Mouse (Mus musculus) megakaryocyte progenitor cell, adult 5-6 weeks (primary cell): ENCODE measurements around the gene Slc45a2. TPM values are rescaled to one million over a fixed set of nuclear protein-coding genes. Genes with fewer than 3 reads are reported as not detected.
"Not testable (repeated sequence)": the region's sequence is repeated elsewhere in the genome, so short reads cannot be mapped to it uniquely, and the experiment has no call there.

Experiments
- ATAC-seq: replicated peaks from 2 replicates; pipeline ENCODE4 v1.8.0; 2016; ENCODE audit warnings: mild to moderate bottlenecking, moderate TSS enrichment, inconsistent platforms; ENCODE audit not compliant: poor library complexity
- total RNA-seq, 2 experiments: library from RNA; stranded (forward) in 1 of 2; stranded (reverse) in 1 of 2; fragments of 157-497, 149-512 nt in 1 of 2; fragments of 200-1000 nt in 1 of 2; gene quantifications; 2 replicates each; pipeline versions ENCODE4 v1.2.3 to v1.2.4; 2015 to 2017

Gene Slc45a2
- total RNA-seq (2015) (not detected in 2 replicates), total RNA-seq (2017) (not detected in 2 replicates)

DNA sequence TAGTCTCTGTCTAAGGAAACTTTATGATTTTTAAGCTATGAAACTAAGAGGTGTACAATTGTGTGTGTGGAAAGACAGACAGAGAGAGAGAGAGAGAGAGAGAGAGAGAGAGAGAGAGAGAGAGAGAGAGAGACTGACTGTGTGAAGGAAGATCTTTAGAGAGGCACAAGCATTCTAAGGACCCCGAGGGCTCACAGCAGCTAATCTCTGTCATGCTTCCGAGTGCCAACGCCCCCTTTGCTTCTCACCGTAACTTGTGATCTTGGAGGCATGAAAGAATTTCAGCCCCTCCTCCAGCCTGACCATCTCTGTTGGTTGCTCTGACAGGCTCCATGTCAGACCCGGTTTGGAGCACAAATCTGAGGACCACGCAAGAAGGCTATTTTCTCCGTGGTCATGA lies at the start of gene Slc45a2:
Slc45a2 (plus strand) TSS at position 301 of the 400 bp plus-strand sequence.
- no peak for ATAC-seq

DNA sequence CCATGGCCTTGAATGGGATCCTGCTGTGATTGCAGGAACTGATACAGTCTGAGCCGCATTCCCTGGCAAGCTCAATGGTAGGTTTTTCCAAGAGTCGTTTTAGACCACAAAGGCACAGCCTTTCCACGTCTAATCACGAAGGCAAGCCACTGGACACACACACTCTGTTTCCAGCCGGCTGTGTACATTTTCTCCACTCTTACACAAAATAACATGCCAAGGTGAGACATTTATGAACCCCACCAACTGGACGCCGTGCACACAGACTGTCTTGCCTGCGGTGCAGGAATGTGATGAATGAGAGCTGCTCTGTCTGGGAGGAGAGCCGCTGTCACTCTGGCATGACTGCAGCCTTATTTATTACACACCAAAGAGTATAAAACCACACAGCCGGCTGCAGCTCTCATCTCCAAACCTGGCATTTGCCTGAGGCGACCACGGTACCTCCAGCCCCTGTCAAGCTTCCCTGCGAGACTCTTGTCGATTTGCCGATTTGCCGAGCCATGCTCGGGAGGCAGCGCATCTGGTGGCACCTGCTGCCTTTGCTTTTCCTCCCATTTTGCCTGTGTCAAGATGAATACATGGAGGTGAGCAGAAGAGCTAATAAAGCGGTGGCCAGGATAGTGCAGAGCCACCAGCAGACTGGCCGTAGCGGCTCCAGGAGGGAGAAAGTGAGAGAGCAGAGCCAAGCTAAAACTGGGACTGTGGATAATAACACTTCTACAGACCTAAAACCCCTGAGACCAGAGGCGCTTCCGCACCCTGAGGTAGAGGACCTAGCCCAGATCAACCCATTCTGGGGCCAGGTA lies 48.4 kb upstream of the Slc45a2 start, which contains the start of gene C1qtnf3:
C1qtnf3 (plus strand) TSS at position 382 of the 809 bp plus-strand sequence.
- no peak for ATAC-seq

- ATAC-seq, result no peak
Measured at GRCm38 (mm10) chr15:10952760-10953305, 47.7 kb upstream of the Slc45a2 start.

DNA sequence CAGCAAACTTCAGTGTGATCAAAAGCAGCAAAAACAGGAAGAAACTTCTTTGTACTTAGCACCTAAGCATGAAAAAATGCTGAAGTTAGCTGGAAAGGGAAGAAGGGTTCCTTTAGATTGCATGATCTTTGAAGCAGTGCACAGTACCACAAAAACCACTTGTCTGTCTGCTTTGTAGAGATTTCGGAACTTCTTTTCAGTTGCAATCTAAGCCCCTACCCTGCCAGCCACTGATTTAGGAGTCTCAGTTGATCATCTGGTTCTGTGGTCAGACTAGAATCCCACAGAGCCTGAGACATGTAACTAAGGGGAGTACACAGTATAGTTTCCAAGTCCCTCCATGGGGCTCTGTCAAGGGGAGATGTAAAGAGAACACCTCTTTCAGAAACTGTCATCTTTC lies 47.1 kb upstream of the Slc45a2 start:
- peak; percentile 80 for ATAC-seq

DNA sequence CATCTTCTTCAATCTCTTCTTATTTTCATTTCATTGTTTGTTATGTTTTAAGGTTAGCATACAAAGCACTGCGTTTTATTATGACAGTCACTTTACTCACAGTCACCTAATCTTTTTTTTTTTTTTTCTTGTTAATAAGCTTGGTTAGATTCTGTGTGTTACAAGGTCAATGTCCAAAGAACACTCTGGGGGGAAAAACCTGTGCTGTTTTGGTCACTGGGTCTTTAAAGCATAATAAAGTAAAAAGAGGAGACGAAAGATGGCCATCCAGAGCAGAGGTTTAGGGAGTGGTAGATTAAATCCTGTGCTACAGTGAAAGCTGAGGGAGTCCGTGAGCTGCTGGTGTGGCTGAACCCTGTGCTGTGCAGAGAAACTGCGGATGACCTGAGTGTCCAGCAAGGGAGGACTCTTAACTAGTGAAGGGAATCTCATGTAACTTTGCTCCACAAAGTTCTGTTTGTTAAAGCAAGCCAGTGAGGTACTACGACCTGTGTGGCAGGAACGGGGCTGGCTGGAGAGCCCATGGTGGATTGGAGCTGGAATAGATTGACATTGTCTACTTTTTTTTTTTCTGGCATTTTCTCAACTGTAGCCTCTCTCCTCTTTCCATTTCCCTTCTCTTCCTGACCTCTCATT lies 46.0 kb upstream of the Slc45a2 start:
- no peak for ATAC-seq

GRCm38 (mm10) chr15:10955156-10955555 lies 45.4 kb upstream of the Slc45a2 start:
- no peak for ATAC-seq

DNA sequence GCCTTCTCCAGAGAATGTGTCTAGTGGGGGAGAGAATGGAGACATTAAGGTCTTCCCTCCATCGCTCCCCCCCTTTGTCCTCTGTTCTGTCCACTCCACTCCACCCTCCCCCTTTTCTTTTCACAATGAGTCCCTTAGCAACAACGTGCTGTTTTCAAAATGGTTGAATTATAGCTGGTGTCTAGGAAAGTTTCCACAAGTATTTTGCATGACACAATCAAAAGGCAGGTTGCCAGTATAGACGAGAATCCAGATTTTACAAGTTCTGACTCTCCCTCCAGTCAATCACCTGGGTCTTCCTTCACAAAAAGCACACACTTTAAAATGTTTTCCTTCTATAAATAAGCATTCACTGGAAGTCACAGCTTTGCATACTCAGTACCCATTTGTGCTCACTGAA lies 43.8 kb upstream of the Slc45a2 start:
- ATAC-seq, result no peak

DNA sequence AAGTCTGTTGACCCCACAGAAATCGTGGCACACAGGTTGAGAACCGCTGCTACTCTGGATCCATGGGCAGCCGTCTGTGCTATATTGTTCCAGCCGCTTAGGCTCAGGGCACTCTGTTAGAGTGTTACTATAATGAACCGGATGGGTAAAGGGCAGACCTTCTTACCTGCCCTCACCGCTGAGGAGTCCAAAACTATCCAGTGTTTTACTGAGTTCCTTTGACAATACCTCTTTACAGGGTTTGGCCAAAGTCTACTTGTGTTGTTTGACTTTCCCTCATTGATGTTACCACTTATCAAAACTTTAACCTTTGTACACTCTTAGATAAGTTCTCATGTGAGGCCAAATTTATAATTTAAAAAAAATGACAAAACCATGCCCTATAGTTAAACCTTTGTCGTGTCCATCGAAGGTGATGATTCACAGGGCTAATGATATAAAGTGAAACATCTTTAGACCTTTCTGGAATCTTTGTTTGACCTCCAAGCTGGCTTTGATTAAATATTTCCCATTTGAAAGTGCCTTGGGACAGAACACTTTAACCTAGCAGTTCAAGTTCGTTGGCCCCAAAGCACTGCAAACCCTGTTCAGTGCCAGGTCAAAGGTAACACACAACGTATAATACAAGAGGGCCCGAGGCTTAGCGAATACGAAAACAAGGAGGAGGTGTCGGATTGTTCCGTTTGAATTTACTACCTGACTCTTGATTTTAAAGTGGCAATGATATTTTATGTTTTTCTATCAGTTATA lies 41.1 kb upstream of the Slc45a2 start:
- no peak for ATAC-seq

DNA sequence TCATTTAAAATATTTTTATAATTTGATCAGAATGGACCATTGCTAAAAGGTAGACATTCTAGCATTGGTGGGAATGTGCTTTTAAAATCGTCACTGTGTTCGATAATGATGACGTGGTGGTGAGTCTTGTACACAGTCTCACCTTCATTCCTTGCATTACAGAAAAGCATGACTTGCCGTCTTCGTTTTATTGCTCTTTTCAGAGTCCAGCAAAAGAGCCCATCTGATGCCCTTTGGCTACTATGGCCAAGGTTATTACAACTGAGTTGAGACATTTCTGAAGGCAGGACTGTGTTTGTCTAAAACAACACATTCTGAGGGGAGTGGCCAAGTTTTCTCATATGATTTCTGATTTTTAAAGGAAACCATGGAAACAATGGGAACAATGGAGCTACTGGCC lies 40.3 kb upstream of the Slc45a2 start:
- ATAC-seq, result no peak

GRCm38 (mm10) chr15:10962601-10963000 lies 37.9 kb upstream of the Slc45a2 start:
- ATAC-seq, result no peak

- no peak for ATAC-seq
Measured at GRCm38 (mm10) chr15:10969439-10969838, 31.1 kb upstream of the Slc45a2 start.

DNA sequence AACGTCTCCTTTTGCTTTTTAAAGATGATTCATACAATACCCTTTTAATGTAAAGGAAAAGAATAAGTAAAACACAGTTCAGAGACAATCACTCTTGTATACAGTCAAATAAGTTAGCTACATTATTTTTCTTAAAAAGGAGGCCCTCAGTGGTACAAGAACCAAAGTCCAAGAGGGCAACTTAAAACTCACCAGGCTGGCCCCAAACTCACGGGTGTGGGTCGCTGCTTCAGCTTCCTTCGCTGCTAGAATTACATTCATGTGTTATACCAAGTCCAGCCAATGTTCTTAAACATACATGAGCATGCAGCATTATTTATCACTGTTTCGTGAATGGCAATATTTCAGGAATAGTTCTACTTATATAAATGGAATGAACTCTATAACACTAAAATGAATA lies 29.7 kb upstream of the Slc45a2 start:
- no peak for ATAC-seq

GRCm38 (mm10) chr15:10977151-10977550 lies 23.4 kb upstream of the Slc45a2 start:
- ATAC-seq, result no peak

DNA sequence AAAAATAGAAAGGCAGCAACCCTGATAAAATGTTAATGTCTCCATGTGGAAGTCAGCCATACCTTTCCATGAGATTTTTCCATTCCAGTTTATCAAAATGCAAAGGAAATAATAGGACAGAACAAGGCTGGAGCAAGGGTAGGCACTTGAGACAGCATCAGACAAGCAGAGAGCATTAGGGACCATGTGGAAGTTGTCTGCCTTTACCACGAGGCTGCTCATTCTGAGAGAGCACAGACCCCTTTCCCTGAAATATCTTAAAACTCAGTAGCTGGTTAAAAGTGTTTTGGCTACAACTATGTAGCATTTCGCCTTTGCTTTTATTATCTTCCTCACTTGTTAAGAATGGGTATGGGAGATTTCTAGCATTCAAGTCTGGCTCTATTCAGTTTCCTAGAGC lies 19.8 kb upstream of the Slc45a2 start:
- no peak for ATAC-seq

DNA sequence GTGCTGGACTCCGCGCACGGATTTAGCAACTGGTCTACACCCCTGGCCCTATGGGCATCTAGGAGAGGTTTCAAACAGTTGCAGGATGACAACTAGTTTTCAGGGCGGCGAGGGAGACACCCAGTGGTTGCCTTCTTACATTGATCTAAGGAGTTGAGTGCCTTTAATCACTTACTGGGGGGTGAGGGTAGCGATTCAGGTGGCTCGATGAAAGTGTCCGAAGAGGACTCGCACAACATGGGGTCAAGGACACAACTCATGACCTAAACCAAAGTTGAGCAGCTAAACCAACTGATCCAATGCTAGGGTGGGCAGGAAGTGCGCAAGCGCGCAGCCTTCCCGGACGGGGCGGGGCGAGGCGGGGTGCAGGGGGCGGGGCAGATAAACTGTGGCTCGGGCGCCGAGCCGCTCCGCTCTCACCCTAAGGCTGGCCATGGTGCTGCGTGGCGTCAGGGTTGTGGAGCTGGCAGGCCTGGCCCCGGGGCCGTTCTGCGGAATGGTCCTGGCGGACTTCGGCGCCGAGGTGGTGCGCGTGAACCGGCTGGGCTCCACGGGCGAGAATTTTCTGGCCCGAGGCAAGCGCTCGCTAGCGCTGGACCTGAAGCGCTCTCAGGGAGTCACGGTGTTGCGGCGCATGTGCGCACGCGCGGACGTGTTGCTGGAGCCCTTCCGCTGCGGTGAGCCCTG lies 19.0 kb upstream of the Slc45a2 start, which contains the start of gene Amacr:
Amacr (plus strand) TSS at position 380 of the 687 bp plus-strand sequence.
- peak; percentile 91 for ATAC-seq

- ATAC-seq, result 0 out of 2 replicates have a peak, but pooled peaks have one; percentile 3
Measured at GRCm38 (mm10) chr15:10982064-10982435, 18.5 kb upstream of the Slc45a2 start.

DNA sequence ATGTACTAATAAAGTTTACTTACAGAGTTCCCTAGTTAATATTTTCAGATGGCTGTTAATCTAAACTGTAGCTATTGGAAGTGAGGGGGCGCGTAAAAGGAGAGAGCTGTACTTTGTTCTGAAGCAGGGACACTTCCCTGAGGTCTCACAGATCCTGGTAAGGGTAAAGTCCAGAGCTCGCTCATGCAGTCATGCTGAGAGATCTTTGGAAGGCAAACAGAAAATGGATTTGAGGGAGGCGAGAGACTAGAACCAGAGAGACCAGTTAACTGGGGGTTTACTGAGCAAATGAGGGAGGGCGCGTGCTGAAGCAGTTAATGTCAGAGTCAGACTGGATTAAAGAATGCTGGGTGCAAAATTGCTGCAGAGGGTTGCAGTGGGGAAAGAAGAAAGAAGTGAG lies 14.8 kb upstream of the Slc45a2 start:
- no peak for ATAC-seq

GRCm38 (mm10) chr15:10986477-10986876 lies 14.0 kb upstream of the Slc45a2 start:
- ATAC-seq, result not testable (repeated sequence)

DNA sequence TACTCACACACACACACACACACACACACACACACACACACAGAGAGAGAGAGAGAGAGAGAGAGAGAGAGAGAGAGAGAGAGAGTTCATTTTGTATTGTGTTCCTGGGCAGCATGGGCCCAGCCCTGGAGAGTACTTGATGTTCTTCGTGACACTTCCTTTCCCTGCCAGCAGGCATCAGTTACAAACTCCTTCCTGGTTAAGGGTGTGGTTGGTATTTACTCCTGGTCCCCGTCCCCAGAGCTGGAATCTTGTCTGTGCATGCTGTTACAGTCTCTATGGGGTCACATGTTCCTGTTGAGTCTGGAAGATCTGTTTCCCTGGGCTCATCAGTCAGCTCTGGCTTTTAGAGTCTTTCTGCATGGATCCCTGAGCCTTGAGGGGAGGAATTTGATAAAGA lies 10.1 kb upstream of the Slc45a2 start:
- ATAC-seq, result no peak

DNA sequence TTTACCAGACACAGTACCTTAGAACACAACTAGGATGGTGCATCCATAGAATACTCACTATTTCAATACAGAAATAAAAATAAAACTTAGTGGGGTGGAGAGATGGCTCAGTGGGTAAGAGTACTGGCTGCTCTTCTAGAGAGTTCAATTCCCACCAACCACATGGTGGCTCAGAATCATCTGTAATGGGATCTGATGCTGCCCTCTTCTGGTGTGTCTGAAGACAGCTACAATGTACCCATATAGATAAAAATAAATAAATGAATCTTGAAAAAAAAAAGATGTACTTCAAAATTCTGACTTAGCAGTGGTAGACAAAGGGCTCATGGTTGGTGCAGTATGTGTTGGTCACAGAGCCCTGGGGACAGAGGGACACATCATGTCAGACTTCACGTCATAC lies 9.0 kb upstream of the Slc45a2 start:
- ATAC-seq, result no peak

DNA sequence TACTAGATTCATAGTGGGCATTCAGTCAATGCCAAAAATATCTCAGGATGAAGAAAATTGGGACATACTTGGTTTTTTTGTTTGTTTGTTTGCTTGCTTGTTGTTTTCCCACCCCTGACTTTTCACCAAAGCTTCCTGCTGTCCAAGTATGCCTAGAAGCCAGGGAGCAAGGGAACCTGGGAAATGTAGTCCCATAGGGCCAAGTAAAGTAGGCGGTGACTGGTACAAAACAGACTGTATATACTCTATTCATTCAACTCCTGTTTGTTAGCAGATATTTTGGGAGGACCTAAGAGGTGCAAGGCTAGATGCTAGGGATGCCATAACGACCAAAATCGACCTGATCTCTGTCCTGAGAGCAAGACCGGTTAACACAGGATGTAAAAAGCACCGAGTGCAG lies 689 bp upstream of the Slc45a2 start:
- no peak for ATAC-seq
